Mouse (Mus musculus): ENCODE data around the gene Spata33. TPM values are rescaled to one million over a fixed set of nuclear protein-coding genes. Genes with fewer than 3 reads are reported as not detected.

Spata33 gene
- 3.2 and 4.8 TPM in 2 replicates for polyA plus RNA-seq (2015; fragmentation: Nextera tagmentation; extraction: Ambion mirVana)

DNA sequence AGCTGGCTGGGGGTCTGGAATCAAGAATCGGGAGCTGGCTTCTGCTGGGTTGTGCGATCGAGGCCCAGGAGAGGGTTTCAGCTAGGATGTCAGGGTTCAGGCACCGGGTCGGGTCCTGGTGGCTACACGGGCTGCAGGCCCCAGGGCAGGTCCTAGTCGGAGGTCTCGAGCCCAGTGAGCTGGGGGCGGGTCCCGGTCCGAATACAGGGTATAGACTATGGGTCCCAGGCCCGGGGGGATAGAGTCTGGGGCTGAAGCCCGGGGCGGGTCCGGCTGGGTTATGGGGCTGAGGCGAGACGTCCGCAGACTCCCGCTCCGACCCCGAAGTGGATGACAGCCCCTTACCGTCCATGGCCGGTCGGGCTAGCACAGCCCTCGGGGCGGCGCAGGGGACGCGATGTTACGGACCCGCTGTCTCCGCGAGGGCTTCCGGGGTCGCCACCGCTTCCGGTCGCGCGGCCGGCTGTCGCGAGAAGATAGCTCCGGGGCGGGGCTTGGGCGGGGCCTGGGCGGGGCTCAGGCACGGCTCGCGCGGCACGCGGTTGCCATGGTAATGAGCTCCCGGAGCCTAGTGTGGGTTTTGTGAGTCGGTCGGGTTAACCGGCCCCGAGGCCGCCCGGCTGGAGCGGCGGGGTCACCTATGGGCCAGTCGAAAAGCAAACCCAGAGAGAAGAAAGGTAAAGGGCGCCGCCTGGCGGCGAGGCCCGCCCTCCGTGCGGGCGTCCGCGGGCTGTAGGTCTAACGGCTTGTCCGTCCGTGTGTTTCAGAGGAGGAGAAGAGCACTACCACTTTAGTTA, at the start of gene Spata33, which contains the start of gene Chmp1a:
Gene Spata33 (plus strand): TSS at position 512 of the 797 bp plus-strand sequence.
Gene Chmp1a (minus strand): TSS at position 443 of the 797 bp plus-strand sequence.
- peak within 1 kb of the TSS; percentile 96 for H3K9ac ChIP-seq (replicated peaks; ENCODE audit: low read depth)
- H3K4me3 ChIP-seq (ENCODE audit: low read depth, low read length) = peak within 1 kb of the TSS; percentile 73
- peak; percentile 75 for TF ChIP-seq CTCF (IDR thresholded peaks at IDR 0.05)
- peak; percentile 69 for TF ChIP-seq EP300 (IDR thresholded peaks at IDR 0.05)
- WGBS = under 1% methylated on average over 72 of the region's 76 CpGs
- ATAC-seq = peak; percentile 96
- DNase-seq (ENCODE audit: low spot score) = peak; percentile 98
- peak within 1 kb of the TSS; percentile 61 for H3K27ac ChIP-seq (ENCODE audit: low read length)
- H3K9me3 ChIP-seq (ENCODE audit: low read length) = no peaks in the 10 kb centered on the region
- peaks cover 8% of the 10 kb centered on the region; the same call in 1 of the 2 replicates for H3K4me1 ChIP-seq (ENCODE audit: insufficient read depth, low read depth, low read length)
- H3K4me2 ChIP-seq (replicated peaks; ENCODE audit: low read depth, low read length) = peak within 1 kb of the TSS; percentile 88
- H3K36me3 ChIP-seq (ENCODE audit: insufficient read depth, low read length) = peaks cover 12% of the 10 kb centered on the region; the same call in 1 of the 2 replicates
- H3K27me3 ChIP-seq (replicated peaks; ENCODE audit: insufficient read depth, low read length) = no peaks in the 10 kb centered on the region

DNA sequence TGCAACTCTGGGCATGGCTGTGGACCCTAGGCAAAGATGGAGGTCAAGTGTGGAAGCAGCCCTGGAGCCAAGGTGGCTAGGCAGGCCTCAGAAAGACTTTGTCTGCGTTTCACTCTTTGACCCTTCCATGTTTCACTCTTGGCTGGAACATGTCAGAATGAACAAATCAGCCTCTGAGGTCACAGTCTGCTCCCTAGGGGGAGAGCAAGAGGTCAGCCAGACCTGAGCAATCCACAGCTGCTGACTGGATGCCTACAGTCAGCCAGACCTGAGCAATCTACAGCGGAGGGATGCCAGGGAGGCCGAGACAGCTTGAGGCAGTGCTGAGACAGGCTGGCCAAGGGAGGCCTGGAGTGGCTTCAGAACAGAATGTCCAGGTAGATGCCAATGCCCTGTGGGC, 31.2 kb upstream of the Spata33 start:
- no peak overlapping the region for H3K27ac ChIP-seq (ENCODE audit: low read length)
- no peak for DNase-seq (ENCODE audit: low spot score)
- H3K4me3 ChIP-seq (ENCODE audit: low read depth, low read length) = no peak overlapping the region
- no peaks in the 10 kb centered on the region for H3K36me3 ChIP-seq (ENCODE audit: insufficient read depth, low read length)
- WGBS = 57% methylated on average over 3 of the region's 3 CpGs
- H3K9ac ChIP-seq (replicated peaks; ENCODE audit: low read depth) = no peak overlapping the region
- TF ChIP-seq EP300 (IDR thresholded peaks at IDR 0.05) (no peak), CTCF (IDR thresholded peaks at IDR 0.05) (no peak)
- ATAC-seq = no peak
- no peak overlapping the region for H3K4me2 ChIP-seq (replicated peaks; ENCODE audit: low read depth, low read length)
- H3K4me1 ChIP-seq (ENCODE audit: insufficient read depth, low read depth, low read length) = 0 out of 2 replicates have a peak, but pooled peaks cover 2% of the 10 kb centered on the region
- H3K27me3 ChIP-seq (replicated peaks; ENCODE audit: insufficient read depth, low read length) = no peaks in the 10 kb centered on the region
- H3K9me3 ChIP-seq (ENCODE audit: low read length) = no peaks in the 10 kb centered on the region

DNA sequence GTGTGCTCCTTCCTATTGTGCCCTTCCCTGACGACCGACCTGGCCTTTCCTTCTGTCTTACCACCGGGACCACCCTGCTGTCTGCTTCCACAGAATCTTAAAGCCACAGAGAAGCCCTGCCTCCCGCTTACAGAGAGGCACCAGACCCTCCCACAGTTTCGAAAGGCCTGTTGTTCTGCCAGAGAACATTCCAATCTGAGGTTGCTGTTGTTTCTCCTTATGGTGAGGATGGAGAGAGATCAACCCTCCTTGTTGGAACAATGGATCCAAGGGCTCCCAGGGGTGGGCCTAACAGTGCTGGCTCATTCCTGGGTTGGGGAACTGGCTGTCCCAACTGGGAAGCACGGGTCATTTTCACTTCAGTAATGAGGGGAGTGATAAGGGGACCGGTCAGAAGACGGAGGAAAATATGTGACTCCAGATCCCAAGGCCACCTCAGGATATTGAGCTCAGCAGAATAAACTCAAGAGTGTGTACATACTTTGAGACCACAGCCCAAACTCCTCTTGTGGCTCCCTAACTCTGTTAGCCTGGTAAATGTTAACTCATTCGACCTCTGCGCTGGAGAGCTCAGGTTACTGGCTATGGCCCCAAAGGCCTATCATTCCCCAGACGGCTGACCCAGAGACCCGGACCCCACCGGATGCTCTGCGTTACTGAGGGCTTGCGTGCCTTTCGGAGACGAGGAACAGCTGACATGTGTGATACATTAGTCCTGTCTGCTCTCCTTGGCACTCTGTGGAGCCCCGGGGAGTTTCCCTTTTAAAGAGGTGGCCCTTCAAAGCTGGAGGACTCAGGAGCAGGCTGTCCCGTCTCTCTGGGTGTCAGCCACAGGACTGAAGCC, 26.8 kb upstream of the Spata33 start, which contains the start of gene Dpep1:
Gene Dpep1 (plus strand): TSS at position 677 of the 844 bp plus-strand sequence.
- peak within 1 kb of the TSS; percentile 50 for H3K9ac ChIP-seq (replicated peaks; ENCODE audit: low read depth)
- 18% methylated on average over 19 of the region's 19 CpGs for WGBS
- DNase-seq (ENCODE audit: low spot score) (peak; percentile 93), ATAC-seq (peak; percentile 82)
- peak within 1 kb of the TSS; percentile 89 for H3K27ac ChIP-seq (ENCODE audit: low read length)
- 0 out of 2 replicates have a peak, but pooled peaks cover 2% of the 10 kb centered on the region for H3K4me1 ChIP-seq (ENCODE audit: insufficient read depth, low read depth, low read length)
- H3K36me3 ChIP-seq (ENCODE audit: insufficient read depth, low read length) = no peaks in the 10 kb centered on the region
- TF ChIP-seq CTCF (IDR thresholded peaks at IDR 0.05) (no peak), EP300 (IDR thresholded peaks at IDR 0.05) (peak; percentile 92)
- no peaks in the 10 kb centered on the region for H3K9me3 ChIP-seq (ENCODE audit: low read length)
- peak within 1 kb of the TSS; percentile 30 for H3K4me3 ChIP-seq (ENCODE audit: low read depth, low read length)
- peak within 1 kb of the TSS; percentile 51 for H3K4me2 ChIP-seq (replicated peaks; ENCODE audit: low read depth, low read length)
- H3K27me3 ChIP-seq (replicated peaks; ENCODE audit: insufficient read depth, low read length) = no peaks in the 10 kb centered on the region

DNA sequence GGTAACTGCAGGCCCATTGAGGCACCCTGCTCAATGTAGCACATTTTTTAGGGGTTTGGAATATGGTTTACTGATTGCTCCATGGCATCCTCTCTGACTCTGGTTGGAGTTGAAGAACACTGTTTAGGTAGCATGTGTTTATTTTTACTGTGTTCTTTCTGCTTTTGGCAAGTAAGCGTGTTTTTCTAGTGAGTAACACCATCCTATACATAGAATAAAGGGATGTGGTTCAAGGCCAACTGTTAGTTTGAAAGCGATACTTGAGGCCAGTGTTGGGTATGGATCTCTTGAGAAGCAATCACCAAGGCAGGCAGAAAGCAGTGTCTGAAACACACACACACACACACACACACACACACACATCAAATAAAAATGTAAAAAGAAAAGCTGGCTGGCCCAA, 24.6 kb upstream of the Spata33 start:
- peak overlapping the region; percentile 51 for H3K4me2 ChIP-seq (replicated peaks; ENCODE audit: low read depth, low read length)
- peak overlapping the region; percentile 55 for H3K27ac ChIP-seq (ENCODE audit: low read length)
- DNase-seq (ENCODE audit: low spot score) (peak; percentile 7), ATAC-seq (no peak)
- H3K27me3 ChIP-seq (replicated peaks; ENCODE audit: insufficient read depth, low read length) = no peaks in the 10 kb centered on the region
- H3K36me3 ChIP-seq (ENCODE audit: insufficient read depth, low read length) = no peaks in the 10 kb centered on the region
- H3K9me3 ChIP-seq (ENCODE audit: low read length) = no peaks in the 10 kb centered on the region
- 43% methylated on average over 2 of the region's 2 CpGs for WGBS
- H3K4me3 ChIP-seq (ENCODE audit: low read depth, low read length) = peak overlapping the region; percentile 2; the same call in 1 of the 2 replicates
- TF ChIP-seq CTCF (IDR thresholded peaks at IDR 0.05) (no peak), EP300 (IDR thresholded peaks at IDR 0.05) (no peak)
- 0 out of 2 replicates have a peak, but pooled peaks cover 2% of the 10 kb centered on the region for H3K4me1 ChIP-seq (ENCODE audit: insufficient read depth, low read depth, low read length)
- H3K9ac ChIP-seq (replicated peaks; ENCODE audit: low read depth) = no peak overlapping the region

- ATAC-seq = no peak
- Histone ChIP-seq H3K4me2 (replicated peaks; ENCODE audit: low read depth, low read length) (peak overlapping the region; percentile 51), H3K9ac (replicated peaks; ENCODE audit: low read depth) (no peak overlapping the region), H3K36me3 (ENCODE audit: insufficient read depth, low read length) (no peaks in the 10 kb centered on the region), H3K4me1 (ENCODE audit: insufficient read depth, low read depth, low read length) (0 out of 2 replicates have a peak, but pooled peaks cover 2% of the 10 kb centered on the region), H3K27me3 (replicated peaks; ENCODE audit: insufficient read depth, low read length) (no peaks in the 10 kb centered on the region), H3K27ac (ENCODE audit: low read length) (peak overlapping the region; percentile 55), H3K9me3 (ENCODE audit: low read length) (no peaks in the 10 kb centered on the region), H3K4me3 (ENCODE audit: low read depth, low read length) (no peak overlapping the region)
- TF ChIP-seq EP300 (IDR thresholded peaks at IDR 0.05) (no peak), CTCF (IDR thresholded peaks at IDR 0.05) (no peak)
- peak; percentile 50 for DNase-seq (ENCODE audit: low spot score)
- 35% methylated on average over 7 of the region's 7 CpGs for WGBS
Measured at GRCm38 (mm10) chr8:123188841-123189240, 23.8 kb upstream of the Spata33 start.
